Mouse (Mus musculus) embryonic fibroblast, embryonic 13.5 days (primary cell): ENCODE results near the gene Pten. TPM values are rescaled to one million over a fixed set of nuclear protein-coding genes. Genes with fewer than 3 reads are reported as not detected.
"Not testable (repeated sequence)": the region's sequence is repeated elsewhere in the genome, so short reads cannot be mapped to it uniquely, and the experiment has no call there.

Experiments used
- H3K27ac ChIP-seq: 2 replicates; pipeline ENCODE4 v1.5.1; 2012; ENCODE audit warnings: low read length, control low read depth, inconsistent platforms; ENCODE audit not compliant: insufficient read depth
- H3K4me1 ChIP-seq: 2 replicates; pipeline ENCODE4 v1.6.1; 2011; ENCODE audit warnings: low read length; ENCODE audit not compliant: control insufficient read depth, insufficient read depth
- H3K4me3 ChIP-seq: 2 replicates; pipeline ENCODE4 v1.5.1; 2011; ENCODE audit warnings: mild to moderate bottlenecking, control low read depth, low read length; ENCODE audit not compliant: insufficient read depth
- CTCF ChIP-seq: IDR thresholded peaks from 2 replicates; pipeline ENCODE4 v1.5.1; 2011; ENCODE audit warnings: mild to moderate bottlenecking, control low read depth, low read length, moderate library complexity, borderline replicate concordance; ENCODE audit not compliant: insufficient read depth
- POLR2A ChIP-seq: IDR thresholded peaks from 2 replicates; pipeline ENCODE4 v1.6.1; 2011; ENCODE audit warnings: low read depth, mild to moderate bottlenecking, control low read depth, low read length, moderate library complexity
- polyA plus RNA-seq: library from polyadenylated mRNA; stranded (reverse); fragments of >200 nt; gene quantifications from 2 replicates; pipeline ENCODE4 v1.2.4, GENCODE M21; 2011; ENCODE audit warnings: low read depth; ENCODE audit not compliant: missing spikeins, insufficient read length

Gene Pten
- polyA plus RNA-seq, 1 experiment, result 134 TPM

GRCm38 (mm10) chr19:32807610-32808009 is 50.3 kb downstream of the Pten start:
- H3K27ac ChIP-seq, result no peak overlapping the region
- TF ChIP-seq POLR2A (no peak), CTCF (no peak)
- H3K4me1 ChIP-seq, result no peaks in the 10 kb centered on the region; the same call in 1 of the 2 replicates
- H3K4me3 ChIP-seq, result no peak overlapping the region

- Histone ChIP-seq H3K4me3 (no peak overlapping the region), H3K4me1 (no peaks in the 10 kb centered on the region; the same call in 1 of the 2 replicates), H3K27ac (no peak overlapping the region)
- TF ChIP-seq CTCF, result no peak
- TF ChIP-seq POLR2A, result no peak
Measured at GRCm38 (mm10) chr19:32808690-32809089, 51.4 kb downstream of the Pten start.

- Histone ChIP-seq H3K27ac (no peak overlapping the region), H3K4me3 (no peak overlapping the region), H3K4me1 (no peaks in the 10 kb centered on the region; the same call in 1 of the 2 replicates)
- TF ChIP-seq CTCF (no peak), POLR2A (no peak)
Measured at GRCm38 (mm10) chr19:32809117-32809516, 51.8 kb downstream of the Pten start.

GRCm38 (mm10) chr19:32818759-32819158 is 61.5 kb downstream of the Pten start:
- H3K27ac ChIP-seq, result no peak overlapping the region
- no peak overlapping the region for H3K4me3 ChIP-seq
- no peaks in the 10 kb centered on the region for H3K4me1 ChIP-seq
- no peak for TF ChIP-seq CTCF
- TF ChIP-seq POLR2A, result no peak

GRCm38 (mm10) chr19:32822959-32823358 is 65.7 kb downstream of the Pten start:
- H3K4me3 ChIP-seq, H3K27ac ChIP-seq, H3K4me1 ChIP-seq: not testable (repeated sequence)

- Histone ChIP-seq H3K27ac (no peak overlapping the region), H3K4me3 (no peak overlapping the region), H3K4me1 (no peaks in the 10 kb centered on the region)
- TF ChIP-seq POLR2A (no peak), CTCF (no peak)
Measured at GRCm38 (mm10) chr19:32826616-32827015, 69.3 kb downstream of the Pten start.

GRCm38 (mm10) chr19:32829871-32830270 is 72.6 kb downstream of the Pten start:
- no peaks in the 10 kb centered on the region for H3K4me1 ChIP-seq
- no peak overlapping the region for H3K4me3 ChIP-seq
- TF ChIP-seq POLR2A (no peak), CTCF (no peak)
- H3K27ac ChIP-seq, result no peak overlapping the region

- no peaks in the 10 kb centered on the region for H3K4me1 ChIP-seq
- TF ChIP-seq POLR2A, result no peak
- TF ChIP-seq CTCF, result no peak
- H3K27ac ChIP-seq, result peak overlapping the region; percentile 55
- H3K4me3 ChIP-seq, result no peak overlapping the region
Measured at GRCm38 (mm10) chr19:32831286-32831685, 74.0 kb downstream of the Pten start.

GRCm38 (mm10) chr19:32840491-32840890 is 83.2 kb downstream of the Pten start:
- Histone ChIP-seq H3K27ac (peak overlapping the region; percentile 93), H3K4me1 (no peaks in the 10 kb centered on the region), H3K4me3 (no peak overlapping the region)
- no peak for TF ChIP-seq POLR2A
- no peak for TF ChIP-seq CTCF

- TF ChIP-seq CTCF, result no peak
- no peak for TF ChIP-seq POLR2A
- no peaks in the 10 kb centered on the region for H3K4me1 ChIP-seq
- H3K4me3 ChIP-seq, result no peak overlapping the region
- peak overlapping the region; percentile 58; the same call in 1 of the 2 replicates for H3K27ac ChIP-seq
Measured at GRCm38 (mm10) chr19:32844486-32844885, 87.2 kb downstream of the Pten start.

GRCm38 (mm10) chr19:32848041-32848440 is 90.7 kb downstream of the Pten start:
- no peak overlapping the region for H3K4me3 ChIP-seq
- no peaks in the 10 kb centered on the region for H3K4me1 ChIP-seq
- TF ChIP-seq CTCF, result no peak
- no peak for TF ChIP-seq POLR2A
- no peak overlapping the region for H3K27ac ChIP-seq
